Mouse (Mus musculus) erythroblast, embryonic 14.5 days (primary cell): Measurements from ENCODE around the gene Atp2a1.

ENCODE experiments used
- GATA1 ChIP-seq: IDR thresholded peaks from 2 replicates; pipeline ENCODE4 v1.6.1; 2012; ENCODE audit warnings: low read length, inconsistent platforms, mixed read lengths
- TAL1 ChIP-seq: IDR thresholded peaks from 3 replicates; pipeline ENCODE4 v1.6.1; 2012; ENCODE audit warnings: low read length, inconsistent platforms, mixed read lengths

DNA sequence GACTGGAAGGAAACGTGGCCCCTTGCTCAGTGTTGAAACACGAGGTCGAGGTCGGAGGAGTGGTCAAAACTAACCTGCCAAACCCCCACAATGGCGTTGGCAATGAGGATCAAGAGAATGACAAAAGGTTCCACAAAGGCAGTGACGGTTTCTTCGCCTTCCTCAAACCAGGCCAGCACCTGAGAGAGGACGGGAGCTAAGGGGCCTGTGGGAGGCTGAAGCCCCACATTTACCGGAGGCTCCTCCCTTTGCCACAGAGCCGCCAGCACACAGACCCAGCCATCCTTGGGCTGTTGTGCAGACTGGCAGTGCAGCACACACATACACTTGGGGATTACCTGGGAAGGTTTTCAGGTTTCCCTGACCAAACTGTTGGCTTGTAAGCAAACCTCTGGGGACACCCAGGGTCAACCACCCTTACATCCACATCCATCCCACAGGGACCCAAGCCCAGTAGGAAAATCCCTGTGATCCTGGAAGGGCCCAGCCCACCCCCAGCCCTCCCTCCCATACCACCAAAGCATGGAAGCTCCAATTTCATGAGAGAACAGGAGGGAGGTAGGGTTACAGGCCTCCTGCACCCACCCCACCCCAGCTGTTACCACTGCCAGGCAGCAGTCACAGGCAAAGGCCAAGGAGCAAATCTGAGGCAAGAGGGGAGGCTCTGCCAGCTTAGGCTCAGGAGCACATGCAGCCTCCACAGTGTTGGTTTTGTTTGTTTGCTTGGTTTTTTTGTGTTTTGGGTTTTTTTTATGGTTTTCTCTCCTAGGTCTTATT lies 2.1 kb downstream of the Atp2a1 start:
- no peak for TF ChIP-seq GATA1
- no peak for TF ChIP-seq TAL1
